Mouse (Mus musculus): ENCODE measurements at regions not wholly inside any gene's neighbourhood (a gene's known extent, or its start where the extent isn't known, plus 50 kb on each side); places are given as distances from the start of the nearest gene placed in this dataset.

DNA sequence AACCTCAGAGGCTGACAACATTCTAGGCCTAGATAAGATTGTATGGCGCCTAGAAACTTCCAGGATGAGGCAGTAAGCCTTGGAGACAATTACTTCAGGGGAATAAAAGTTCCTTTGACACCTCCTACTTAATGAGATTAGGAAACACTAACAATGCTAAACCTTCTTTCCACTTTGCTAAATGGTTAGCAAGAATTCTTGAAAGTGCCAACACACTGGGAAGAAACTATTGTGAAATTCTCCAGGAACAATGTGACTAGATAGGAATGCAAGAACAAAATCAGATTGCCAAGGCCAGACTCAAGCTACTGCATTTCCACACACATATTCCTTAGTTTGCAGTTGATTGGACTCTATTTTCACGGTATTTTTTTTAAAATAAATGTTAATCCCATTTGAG is 76.0 kb upstream of the Dpyd start:
- TF ChIP-seq CTCF (IDR thresholded peaks at IDR 0.05; ENCODE audit: borderline replicate concordance, extremely low read depth, insufficient read depth, insufficient read length) (no peak), POLR2A (IDR thresholded peaks at IDR 0.05; ENCODE audit: borderline replicate concordance, extremely low read depth, insufficient read depth, insufficient read length, poor library complexity, severe bottlenecking) (no peak)
